Mouse (Mus musculus): ENCODE results near the gene Rgs10.

Rgs10 gene

GRCm38 (mm10) chr7:128417930-128418779 lies at the start of gene Rgs10:
Gene Rgs10, minus strand, starts transcription at chr7:128418758.
- no peak for DNase-seq (ENCODE audit: low spot score)

GRCm38 (mm10) chr7:128462406-128462805 lies 43.8 kb upstream of the Rgs10 start:
- DNase-seq (ENCODE audit: low spot score), result no peak

- DNase-seq (ENCODE audit: low spot score), result peak; percentile 96
Observed at GRCm38 (mm10) chr7:128461285-128462215, 43.0 kb upstream of the Rgs10 start, which contains the start of gene Tial1. Gene Tial1, minus strand, starts transcription at chr7:128461717.

GRCm38 (mm10) chr7:128460865-128461228 lies 42.3 kb upstream of the Rgs10 start:
- peak; percentile 38 for DNase-seq (ENCODE audit: low spot score)

- DNase-seq (ENCODE audit: low spot score), result peak; percentile 69
Observed at GRCm38 (mm10) chr7:128460131-128460864, 41.7 kb upstream of the Rgs10 start.

- no peak for DNase-seq (ENCODE audit: low spot score)
Observed at GRCm38 (mm10) chr7:128459791-128460130, 41.2 kb upstream of the Rgs10 start.

GRCm38 (mm10) chr7:128458011-128458410 lies 39.5 kb upstream of the Rgs10 start:
- DNase-seq (ENCODE audit: low spot score), result no peak

GRCm38 (mm10) chr7:128452731-128453130 lies 34.2 kb upstream of the Rgs10 start:
- no peak for DNase-seq (ENCODE audit: low spot score)

GRCm38 (mm10) chr7:128440584-128440983 lies 22.0 kb upstream of the Rgs10 start:
- no peak for DNase-seq (ENCODE audit: low spot score)

GRCm38 (mm10) chr7:128439251-128439650 lies 20.7 kb upstream of the Rgs10 start:
- no peak for DNase-seq (ENCODE audit: low spot score)

- DNase-seq (ENCODE audit: low spot score), result no peak
Observed at GRCm38 (mm10) chr7:128438131-128438530, 19.6 kb upstream of the Rgs10 start.

GRCm38 (mm10) chr7:128433213-128433612 lies 14.7 kb upstream of the Rgs10 start:
- no peak for DNase-seq (ENCODE audit: low spot score)

GRCm38 (mm10) chr7:128432574-128432973 lies 14.0 kb upstream of the Rgs10 start:
- no peak for DNase-seq (ENCODE audit: low spot score)

- DNase-seq (ENCODE audit: low spot score), result no peak
Observed at GRCm38 (mm10) chr7:128422491-128422890, 3.9 kb upstream of the Rgs10 start.

GRCm38 (mm10) chr7:128421701-128422100 lies 3.1 kb upstream of the Rgs10 start:
- no peak for DNase-seq (ENCODE audit: low spot score)

GRCm38 (mm10) chr7:128419690-128420089 lies 1.1 kb upstream of the Rgs10 start:
- DNase-seq (ENCODE audit: low spot score), result no peak

GRCm38 (mm10) chr7:128417226-128417929 lies 1.2 kb downstream of the Rgs10 start:
- DNase-seq (ENCODE audit: low spot score), result no peak

GRCm38 (mm10) chr7:128416664-128417063 lies 1.9 kb downstream of the Rgs10 start:
- no peak for DNase-seq (ENCODE audit: low spot score)

- DNase-seq (ENCODE audit: low spot score), result no peak
Observed at GRCm38 (mm10) chr7:128414433-128414832, 4.1 kb downstream of the Rgs10 start.

GRCm38 (mm10) chr7:128412071-128412833 lies 6.3 kb downstream of the Rgs10 start:
- DNase-seq (ENCODE audit: low spot score), result no peak

Measured in c-Kit-positive CD71-positive TER-119-positive erythroid progenitor cells, embryonic 14.5 days (primary cell).